14 mouse cellular contexts compared by ENCODE assay signal in the genomic region with DNA sequence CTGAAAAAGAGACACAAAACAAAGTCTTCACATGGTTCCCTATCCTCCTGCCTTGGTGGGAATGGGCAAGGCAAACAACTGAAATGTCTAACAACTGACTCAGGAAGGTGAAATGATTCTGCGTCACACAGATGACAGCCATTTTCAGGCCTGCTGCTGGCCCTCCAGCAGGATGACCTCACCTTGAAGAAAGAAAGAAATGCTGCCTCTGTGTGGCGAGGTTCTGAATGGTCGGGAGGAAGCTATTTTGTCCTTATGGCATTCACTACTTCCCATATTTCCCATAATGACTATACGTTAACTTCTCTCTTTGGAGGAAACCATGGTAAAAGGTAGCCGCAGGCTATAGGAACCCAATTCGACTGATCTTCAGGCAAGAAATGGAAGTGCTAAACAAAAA. TPM values are rescaled to one million over a fixed set of nuclear protein-coding genes. Genes with fewer than 3 reads are reported as not detected.
DNase-seq lines count a peak whose midpoint lies in the region; ATAC-seq and TF ChIP-seq lines count a peak whose summit lies in the region.
"Had no signal": no experiment of that assay in that cellular context is flagged by ENCODE, and none has a peak within 500 bp of the region (broad histone marks: within the 10 kb centered on the region; RNA-seq: fewer than 3 reads in every experiment).

No protein-coding gene starts in this region.

- 69% methylated on average over 6 of the region's 6 CpGs for WGBS in forebrain, embryonic 12.5 days
- 75% methylated on average over 6 of the region's 6 CpGs for WGBS in forebrain, embryonic 10.5 days
- 80% methylated on average over 6 of the region's 6 CpGs for WGBS in intestine, embryonic 14.5 days
- 76% methylated on average over 6 of the region's 6 CpGs for WGBS in intestine, embryonic 16.5 days

- H3K27me3 ChIP-seq in forebrain, embryonic 12.5 days = peaks cover 35% of the 10 kb centered on the region
- H3K27me3 ChIP-seq in forebrain, embryonic 10.5 days (ENCODE audit: poor library complexity, severe bottlenecking) = peaks cover 100% of the 10 kb centered on the region
- 0 out of 2 replicates have a peak, but pooled peaks cover 7% of the 10 kb centered on the region for H3K27me3 ChIP-seq in intestine, embryonic 14.5 days (replicated peaks; ENCODE audit: control insufficient read depth, insufficient read depth, low read length)
- no peaks in the 10 kb centered on the region; the same call in 1 of the 2 replicates for H3K27me3 ChIP-seq in intestine, embryonic 16.5 days (replicated peaks; ENCODE audit: control insufficient read depth, insufficient read depth, low read length)

- no peak for DNase-seq in forebrain, embryonic 10.5 days (ENCODE audit: extremely low spot score, low spot score)
- peak; percentile 10 for DNase-seq in intestine, embryonic 14.5 days (ENCODE audit: low spot score)
- DNase-seq in 3T3-L1 (ENCODE audit: low read depth, low spot score) = peak; percentile 44
- DNase-seq in brain, embryonic 14.5 days (ENCODE audit: low read depth) = peak; percentile 29
- DNase-seq in spleen, postnatal 4 days (ENCODE audit: low spot score in 2 of 2) = no peak
- no peak for DNase-seq in embryo, embryonic 10 days (ENCODE audit: low spot score)
- DNase-seq: adrenal gland, adult 2 months; gastrocnemius, adult 2 months; kidney, postnatal 36 days; lung, postnatal 10 days had no signal

- peaks cover 58% of the 10 kb centered on the region for H3K4me1 ChIP-seq in forebrain, embryonic 12.5 days
- H3K4me1 ChIP-seq in forebrain, embryonic 10.5 days = peaks cover 48% of the 10 kb centered on the region
- H3K4me1 ChIP-seq in intestine, embryonic 14.5 days (replicated peaks; ENCODE audit: control insufficient read depth, insufficient read depth, low read length) = no peaks in the 10 kb centered on the region
- no peaks in the 10 kb centered on the region for H3K4me1 ChIP-seq in intestine, embryonic 16.5 days (ENCODE audit: control insufficient read depth, insufficient read depth, low read length)

- no peak for TF ChIP-seq CTCF in brain, embryonic 14.5 days (IDR thresholded peaks at IDR 0.05; ENCODE audit: borderline replicate concordance, extremely low read depth, insufficient read depth, insufficient read length)

- no peak for TF ChIP-seq POLR2A in brain, embryonic 14.5 days (IDR thresholded peaks at IDR 0.05; ENCODE audit: borderline replicate concordance, extremely low read depth, insufficient read depth, insufficient read length, poor library complexity, severe bottlenecking)

- ATAC-seq in forebrain, embryonic 12.5 days (ENCODE audit: low FRiP score) = no peak
- ATAC-seq in intestine, embryonic 14.5 days (replicated peaks; ENCODE audit: low FRiP score, low TSS enrichment, low read depth) = no peak
- ATAC-seq in intestine, embryonic 16.5 days = no peak
- ATAC-seq: inflammation-experienced regulatory T-cells, adult 6 months had no signal

- 0 out of 2 replicates have a peak overlapping the region, but pooled peaks have one; percentile 25 for H3K4me2 ChIP-seq in forebrain, embryonic 12.5 days
- H3K4me2 ChIP-seq in intestine, embryonic 14.5 days (ENCODE audit: low read length) = no peak overlapping the region
- no peak overlapping the region for H3K4me2 ChIP-seq in intestine, embryonic 16.5 days (ENCODE audit: low read depth, low read length)

- H3K4me3 ChIP-seq in forebrain, embryonic 12.5 days (replicated peaks) = 0 out of 2 replicates have a peak overlapping the region, but pooled peaks have one; percentile 4
- H3K4me3 ChIP-seq in forebrain, embryonic 10.5 days = no peak overlapping the region
- H3K4me3 ChIP-seq in intestine, embryonic 14.5 days (ENCODE audit: low read depth, low read length) = no peak overlapping the region
- H3K4me3 ChIP-seq in intestine, embryonic 16.5 days (ENCODE audit: low read length) = no peak overlapping the region
- H3K4me3 ChIP-seq: gastrocnemius, adult 2 months had no signal

- H3K27ac ChIP-seq in forebrain, embryonic 12.5 days = no peak overlapping the region
- H3K27ac ChIP-seq in forebrain, embryonic 10.5 days = no peak overlapping the region
- H3K27ac ChIP-seq in intestine, embryonic 14.5 days (ENCODE audit: low read depth) = no peak overlapping the region
- no peak overlapping the region for H3K27ac ChIP-seq in intestine, embryonic 16.5 days (ENCODE audit: low read length)
- H3K27ac ChIP-seq: gastrocnemius, adult 2 months; liver, embryonic 14.5 days had no signal

- H3K9me3 ChIP-seq in forebrain, embryonic 12.5 days = no peaks in the 10 kb centered on the region
- H3K9me3 ChIP-seq in forebrain, embryonic 10.5 days = no peaks in the 10 kb centered on the region
- no peaks in the 10 kb centered on the region for H3K9me3 ChIP-seq in intestine, embryonic 14.5 days (ENCODE audit: control insufficient read depth, low read length)
- no peaks in the 10 kb centered on the region for H3K9me3 ChIP-seq in intestine, embryonic 16.5 days (ENCODE audit: control insufficient read depth, low read length)

- H3K36me3 ChIP-seq in forebrain, embryonic 12.5 days (replicated peaks) = no peaks in the 10 kb centered on the region
- H3K36me3 ChIP-seq in forebrain, embryonic 10.5 days (replicated peaks) = peaks cover 20% of the 10 kb centered on the region
- H3K36me3 ChIP-seq in intestine, embryonic 14.5 days (ENCODE audit: control insufficient read depth, insufficient read depth, low read length) = no peaks in the 10 kb centered on the region
- no peaks in the 10 kb centered on the region for H3K36me3 ChIP-seq in intestine, embryonic 16.5 days (ENCODE audit: control insufficient read depth, insufficient read depth, low read length)

- no peak overlapping the region for H3K9ac ChIP-seq in forebrain, embryonic 12.5 days
- H3K9ac ChIP-seq in intestine, embryonic 14.5 days (ENCODE audit: low read length) = no peak overlapping the region
- no peak overlapping the region for H3K9ac ChIP-seq in intestine, embryonic 16.5 days (ENCODE audit: low read depth, low read length)
- H3K9ac ChIP-seq: liver, embryonic 14.5 days had no signal

RNA-seq across cellular contexts. Expression of gene Rtl5, which starts 4.0 kb away (rescaled TPM):
- 9.3 and 10.2 TPM in 2 replicates for polyA plus RNA-seq in forebrain, embryonic 12.5 days (2016; fragmentation: Nextera tagmentation; extraction: Ambion mirVana)
- polyA plus RNA-seq in forebrain, embryonic 10.5 days (2016; fragmentation: Nextera tagmentation; extraction: Ambion mirVana) = 3.5 and 4.4 TPM in 2 replicates
- 1.9 and 2.2 TPM in 2 replicates for polyA plus RNA-seq in intestine, embryonic 14.5 days (2014; fragmentation: Nextera tagmentation; extraction: Ambion mirVana)
- 1.0 and 1.5 TPM in 2 replicates for polyA plus RNA-seq in intestine, embryonic 16.5 days (2015; fragmentation: Nextera tagmentation; extraction: Ambion mirVana)
- polyA plus RNA-seq in brain, embryonic 14.5 days (2012; rRNA removed) = 64.7 and 82.5 TPM in 2 replicates

RNA-seq across cellular contexts. Expression of gene Pin4, which starts 52.1 kb away (rescaled TPM):
- 82.2 and 84.4 TPM in 2 replicates for polyA plus RNA-seq in forebrain, embryonic 12.5 days (2016; fragmentation: Nextera tagmentation; extraction: Ambion mirVana)
- polyA plus RNA-seq in forebrain, embryonic 10.5 days (2016; fragmentation: Nextera tagmentation; extraction: Ambion mirVana) = 78.2 and 79.9 TPM in 2 replicates
- polyA plus RNA-seq in intestine, embryonic 14.5 days (2014; fragmentation: Nextera tagmentation; extraction: Ambion mirVana) = 66.3 and 75.6 TPM in 2 replicates
- 44.1 and 49.4 TPM in 2 replicates for polyA plus RNA-seq in intestine, embryonic 16.5 days (2015; fragmentation: Nextera tagmentation; extraction: Ambion mirVana)
- polyA plus RNA-seq in brain, embryonic 14.5 days (2012; rRNA removed) = 38.2 and 39.8 TPM in 2 replicates
- polyA plus RNA-seq: adrenal gland, adult 2 months had no signal

Comparison
In these comparisons a context has a peak if more than half of its experiments do, and no peak if none do; other contexts are left out.
1. DNase-seq: peak in intestine, embryonic 14.5 days (single experiment), 3T3-L1 (single experiment) and brain, embryonic 14.5 days (single experiment); none in forebrain, embryonic 10.5 days (single experiment), spleen, postnatal 4 days (0 of 2) and embryo, embryonic 10 days (single experiment).